Mouse (Mus musculus): ENCODE results near the gene Rbm14.
A peak's percentile ranks its signal among the peaks of the same experiment; 100 is the strongest.

- TF ChIP-seq CTCF (conservative IDR thresholded peaks at IDR 0.05; ENCODE audit: insufficient read depth, insufficient read length, low read depth, low read length), result peak; percentile 49
- no peak for TF ChIP-seq POLR2A (IDR thresholded peaks at IDR 0.05; ENCODE audit: low read depth, low read length)
Measured at GRCm38 (mm10) chr19:4813015-4813414, 1.6 kb upstream of the Rbm14 start.

Data from kidney, adult 2 months (tissue).